Mouse (Mus musculus) MEL (cell line): ENCODE measurements around the gene Eef1g. TPM values are rescaled to one million over a fixed set of nuclear protein-coding genes. Genes with fewer than 3 reads are reported as not detected.
"Not testable (repeated sequence)": the region's sequence is repeated elsewhere in the genome, so short reads cannot be mapped to it uniquely, and the experiment has no call there.

Source experiments
- DNase-seq: peaks from one replicate; pipeline ENCODE4 v3.0.0; 2011; ENCODE audit warnings: low read depth, low spot score
- H3K27ac ChIP-seq: 2 replicates; pipeline ENCODE4 v1.5.1; 2012; ENCODE audit warnings: low read depth, mild to moderate bottlenecking, control low read depth, low read length, moderate library complexity; ENCODE audit not compliant: control insufficient read depth
- H3K27me3 ChIP-seq, 2 experiments: fragments of 150-350 bp in 1 of 2; sonication (generic) in 1 of 2; 2 replicates each; pipeline ENCODE4 v1.6.1; 2012; ENCODE audit warnings: low read length in 2 of 2, mild to moderate bottlenecking in 2 of 2, improper control_type of control experiment in 1 of 2, moderate library complexity in 1 of 2; ENCODE audit not compliant: insufficient read depth in 2 of 2, control insufficient read depth in 1 of 2
- H3K36me3 ChIP-seq, 2 experiments: 2 replicates each; pipeline ENCODE4 v1.6.1; 2012 to 2014; ENCODE audit warnings: low read length in 2 of 2, improper control_type of control experiment in 1 of 2, inconsistent platforms in 1 of 2, mild to moderate bottlenecking in 1 of 2; ENCODE audit not compliant: insufficient read depth in 2 of 2, control insufficient read depth in 1 of 2
- H3K4me1 ChIP-seq, 2 experiments: fragments of 150-350 bp in 1 of 2; sonication (generic) in 1 of 2; 2 replicates each; pipeline ENCODE4 v1.6.1; 2012; ENCODE audit warnings: low read length in 2 of 2, improper control_type of control experiment in 1 of 2, mild to moderate bottlenecking in 1 of 2; ENCODE audit not compliant: insufficient read depth in 2 of 2, control insufficient read depth in 1 of 2
- H3K4me3 ChIP-seq, 2 experiments: fragments of 150-350 bp in 1 of 2; sonication (generic) in 1 of 2; 2 replicates each; pipeline ENCODE4 v1.5.1; 2012; ENCODE audit warnings: low read depth in 2 of 2, low read length in 2 of 2, mild to moderate bottlenecking in 2 of 2, moderate library complexity in 2 of 2, control low read depth in 1 of 2, improper control_type of control experiment in 1 of 2; ENCODE audit not compliant: control insufficient read depth in 1 of 2, insufficient read depth in 1 of 2
- H3K79me2 ChIP-seq: 2 replicates; pipeline ENCODE4 v1.6.1; 2012; ENCODE audit warnings: mild to moderate bottlenecking, low read length, moderate library complexity; ENCODE audit not compliant: control insufficient read depth, poor library complexity, insufficient read depth
- H3K9ac ChIP-seq: 2 replicates; pipeline ENCODE4 v1.6.1; 2012; ENCODE audit warnings: low read depth, mild to moderate bottlenecking, control low read depth, low read length, moderate library complexity; ENCODE audit not compliant: control insufficient read depth, poor library complexity, severe bottlenecking
- H3K9me3 ChIP-seq: fragments of 150-350 bp; sonication (generic); replicated peaks from 2 replicates; pipeline ENCODE4 v1.6.1; 2012; ENCODE audit warnings: mild to moderate bottlenecking, low read length, improper control_type of control experiment, moderate library complexity; ENCODE audit not compliant: insufficient read depth
- BHLHE40 ChIP-seq: IDR thresholded peaks from 2 replicates; pipeline ENCODE4 v1.6.1; 2012; ENCODE audit warnings: low read depth, mild to moderate bottlenecking, inconsistent platforms, low read length, improper control_type of control experiment, borderline replicate concordance
- CHD2 ChIP-seq: IDR thresholded peaks from 2 replicates; pipeline ENCODE4 v1.6.1; 2011; ENCODE audit warnings: low read length, improper control_type of control experiment
- ELF1 ChIP-seq: IDR thresholded peaks from 2 replicates; pipeline ENCODE4 v1.6.1; 2014; ENCODE audit warnings: low read depth, mild to moderate bottlenecking, inconsistent platforms, low read length, improper control_type of control experiment, moderate library complexity
- GABPA ChIP-seq: IDR thresholded peaks from 2 replicates; pipeline ENCODE4 v1.6.1; 2012; ENCODE audit warnings: low read depth, mild to moderate bottlenecking, inconsistent platforms, low read length, improper control_type of control experiment, moderate library complexity
- HCFC1 ChIP-seq: IDR thresholded peaks from 2 replicates; pipeline ENCODE4 v1.6.1; 2012; ENCODE audit warnings: low read depth, mild to moderate bottlenecking, inconsistent platforms, low read length, improper control_type of control experiment, moderate library complexity
- MAZ ChIP-seq: IDR thresholded peaks from 2 replicates; pipeline ENCODE4 v1.6.1; 2012; ENCODE audit warnings: low read depth, mild to moderate bottlenecking, inconsistent platforms, low read length, improper control_type of control experiment
- MEF2A ChIP-seq: IDR thresholded peaks from 2 replicates; pipeline ENCODE4 v1.6.1; 2014; ENCODE audit warnings: low read depth, mild to moderate bottlenecking, inconsistent platforms, low read length, improper control_type of control experiment; ENCODE audit not compliant: poor library complexity, insufficient replicate concordance, severe bottlenecking; ENCODE audit errors: extremely low read depth
- POLR2A ChIP-seq, 2 experiments: IDR thresholded peaks; 2 replicates each; pipeline ENCODE4 v1.6.1; 2011 to 2012; ENCODE audit warnings: low read length in 2 of 2, mild to moderate bottlenecking in 2 of 2, control low read depth in 1 of 2, improper control_type of control experiment in 1 of 2, low read depth in 1 of 2, moderate library complexity in 1 of 2; ENCODE audit not compliant: control insufficient read depth in 1 of 2, insufficient read depth in 1 of 2, poor library complexity in 1 of 2
- POLR2AphosphoS2 ChIP-seq: IDR thresholded peaks from 2 replicates; pipeline ENCODE4 v1.6.1; 2011; ENCODE audit warnings: low read length, improper control_type of control experiment
- POLR2AphosphoS5 ChIP-seq: IDR thresholded peaks from 2 replicates; pipeline ENCODE4 v1.6.1; 2012; ENCODE audit warnings: low read depth, borderline replicate concordance, mild to moderate bottlenecking, inconsistent platforms, low read length, moderate library complexity, mixed read lengths
- RAD21 ChIP-seq: IDR thresholded peaks from 2 replicates; pipeline ENCODE4 v1.6.1; 2011; ENCODE audit warnings: mild to moderate bottlenecking, low read depth, low read length, improper control_type of control experiment
- RCOR1 ChIP-seq: IDR thresholded peaks from 2 replicates; pipeline ENCODE4 v1.6.1; 2012; ENCODE audit warnings: low read depth, mild to moderate bottlenecking, inconsistent platforms, low read length, improper control_type of control experiment
- SIN3A ChIP-seq: IDR thresholded peaks from 2 replicates; pipeline ENCODE4 v1.6.1; 2012; ENCODE audit warnings: low read length, improper control_type of control experiment, inconsistent platforms
- TCF12 ChIP-seq: IDR thresholded peaks from 2 replicates; pipeline ENCODE4 v1.6.1; 2014; ENCODE audit warnings: low read depth, mild to moderate bottlenecking, inconsistent platforms, low read length, improper control_type of control experiment, moderate library complexity
- USF2 ChIP-seq, 2 experiments: IDR thresholded peaks; 2 replicates each; pipeline ENCODE4 v1.6.1; 2011 to 2012; ENCODE audit warnings: improper control_type of control experiment in 2 of 2, low read length in 2 of 2, borderline replicate concordance in 1 of 2, inconsistent platforms in 1 of 2, low read depth in 1 of 2, mild to moderate bottlenecking in 1 of 2; ENCODE audit not compliant: insufficient read depth in 1 of 2
- ZKSCAN1 ChIP-seq: IDR thresholded peaks from 2 replicates; pipeline ENCODE4 v1.6.1; 2012; ENCODE audit warnings: low read depth, mild to moderate bottlenecking, inconsistent platforms, low read length, improper control_type of control experiment, moderate library complexity
- ZMIZ1 ChIP-seq: IDR thresholded peaks from 2 replicates; pipeline ENCODE4 v1.6.1; 2012; ENCODE audit warnings: low read depth, mild to moderate bottlenecking, inconsistent platforms, low read length, improper control_type of control experiment, moderate library complexity
- polyA plus RNA-seq, 2 experiments: library from polyadenylated mRNA; stranded (reverse) in 1 of 2; unstranded in 1 of 2; fragments of >175 nt in 1 of 2; fragments of >200 nt in 1 of 2; gene quantifications; 2 replicates each; pipeline versions ENCODE4 v1.2.1 to v1.2.4; 2012; ENCODE audit warnings: low replicate concordance in 2 of 2, low read depth in 1 of 2; ENCODE audit not compliant: insufficient read length in 2 of 2, insufficient read depth in 1 of 2, missing spikeins in 1 of 2
- total RNA-seq: library from RNA; depleted of rRNA; stranded (reverse); fragments of 300-350 nt; gene quantifications from 2 replicates; pipeline ENCODE4 v1.2.3, GENCODE M21; 2012

The Eef1g gene
- total and polyA plus RNA-seq, 3 experiments, result 1,362 to 1,817 (median 1,691) TPM

DNA sequence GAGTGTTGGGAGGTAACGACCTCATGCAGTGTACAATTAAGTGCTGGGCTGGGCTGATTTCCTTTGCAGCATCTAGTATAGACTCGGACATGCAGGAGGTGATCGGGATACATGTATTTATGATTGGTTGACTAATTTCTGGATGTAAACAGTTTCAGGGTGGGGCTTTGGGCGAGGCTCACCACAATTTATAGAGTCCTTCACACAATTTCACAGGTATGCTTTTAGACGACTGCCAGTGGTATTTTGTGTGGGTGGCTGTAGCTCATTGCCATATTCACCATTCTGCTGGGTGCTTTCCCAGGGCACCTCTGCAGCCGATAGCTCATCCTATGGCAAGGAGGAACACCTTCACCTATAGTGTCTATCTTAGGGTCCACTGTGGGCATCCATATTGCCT, 31.7 kb downstream of the Eef1g start:
- H3K36me3 ChIP-seq, result peaks cover 0 to 13% of the 10 kb centered on the region in 2 experiments; a peak in 2 of 4 replicates
- no peaks in the 10 kb centered on the region for H3K27me3 ChIP-seq
- no peak overlapping the region for H3K9ac ChIP-seq
- H3K79me2 ChIP-seq, result no peaks in the 10 kb centered on the region
- no peak overlapping the region for H3K4me3 ChIP-seq
- no peak for TF ChIP-seq MEF2A
- TF ChIP-seq POLR2AphosphoS2, result no peak
- TF ChIP-seq SIN3A, result no peak
- TF ChIP-seq CHD2, result no peak
- TF ChIP-seq USF2 (IDR thresholded peaks at IDR 0.05; ENCODE audit: borderline replicate concordance in 1 of 2, insufficient read depth in 1 of 2, low read depth in 1 of 2, low read length in 2 of 2), result no peak
- no peak for TF ChIP-seq ZMIZ1
- no peak for TF ChIP-seq MAZ
- TF ChIP-seq BHLHE40, result no peak
- TF ChIP-seq RCOR1, result no peak
- TF ChIP-seq GABPA, result no peak
- no peak for TF ChIP-seq POLR2A (IDR thresholded peaks at IDR 0.05; ENCODE audit: control insufficient read depth in 1 of 2, insufficient read depth in 1 of 2, low read depth in 1 of 2, low read length in 2 of 2, poor library complexity in 1 of 2)
- TF ChIP-seq, all 39 proteins: peak for 0
- Histone ChIP-seq H3K27ac (no peak overlapping the region), H3K4me1 (peaks cover 5 to 26% of the 10 kb centered on the region in 2 experiments), H3K9me3 (no peaks in the 10 kb centered on the region)
- DNase-seq, result no peak

DNA sequence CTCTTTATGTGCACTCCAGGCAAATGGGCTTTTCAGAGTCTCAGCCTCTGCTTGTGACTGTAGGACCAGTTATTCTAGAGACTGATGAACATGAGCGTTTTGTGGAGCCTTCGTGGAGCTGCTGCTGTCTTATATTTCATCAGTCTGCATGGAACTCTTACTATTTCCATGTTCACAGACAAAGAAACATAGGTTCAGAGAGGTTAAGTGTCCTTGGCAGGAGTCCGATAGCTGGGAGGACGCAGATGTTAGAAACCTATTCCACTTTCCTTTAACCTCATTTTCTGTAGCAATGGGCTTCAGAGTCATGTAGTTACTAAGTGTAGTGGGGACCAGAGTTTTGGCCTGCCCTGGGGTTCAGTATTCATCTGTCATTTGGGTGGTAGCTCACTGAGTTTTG, 32.4 kb downstream of the Eef1g start:
- H3K36me3 ChIP-seq, result peaks cover 0 to 13% of the 10 kb centered on the region in 2 experiments; a peak in 2 of 4 replicates
- no peak for DNase-seq
- TF ChIP-seq BHLHE40, result no peak
- TF ChIP-seq ELF1, result no peak
- no peak for TF ChIP-seq ZKSCAN1
- TF ChIP-seq TCF12, result no peak
- no peak for TF ChIP-seq RAD21
- TF ChIP-seq HCFC1, result no peak
- no peak for TF ChIP-seq POLR2AphosphoS5
- TF ChIP-seq, all 39 proteins: peak for 0
- peaks cover 5 to 26% of the 10 kb centered on the region in 2 experiments for H3K4me1 ChIP-seq
- H3K9ac ChIP-seq, result no peak overlapping the region
- no peaks in the 10 kb centered on the region for H3K27me3 ChIP-seq
- no peaks in the 10 kb centered on the region for H3K79me2 ChIP-seq
- no peak overlapping the region for H3K27ac ChIP-seq
- no peak overlapping the region for H3K4me3 ChIP-seq
- H3K9me3 ChIP-seq, result no peaks in the 10 kb centered on the region

DNA sequence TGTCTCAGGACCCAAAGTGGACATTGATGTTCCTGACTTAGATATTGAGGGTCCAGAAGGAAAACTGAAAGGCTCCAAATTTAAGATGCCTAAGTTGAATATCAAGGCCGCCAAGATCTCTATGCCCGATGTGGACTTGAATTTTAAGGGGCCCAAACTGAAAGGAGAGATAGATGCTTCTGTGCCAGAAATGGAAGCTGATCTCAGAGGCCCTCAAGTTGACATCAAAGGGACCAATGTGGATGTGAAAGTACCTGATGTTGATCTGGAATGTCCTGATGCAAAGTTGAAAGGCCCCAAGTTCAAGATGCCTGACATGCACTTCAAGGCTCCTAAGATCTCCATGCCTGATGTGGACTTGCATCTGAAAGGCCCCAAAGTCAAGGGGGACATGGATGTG, 40.1 kb downstream of the Eef1g start:
- H3K9ac ChIP-seq, H3K27me3 ChIP-seq, H3K27ac ChIP-seq, H3K4me1 ChIP-seq, H3K9me3 ChIP-seq, H3K4me3 ChIP-seq, H3K79me2 ChIP-seq, DNase-seq, H3K36me3 ChIP-seq: not testable (repeated sequence)
